Mouse (Mus musculus) testis, postnatal 14 days (tissue): ENCODE data around the gene Hist1h4h.

ENCODE experiments used
- DNase-seq: peaks from one replicate; pipeline ENCODE4 v3.0.0; 2021; ENCODE audit warnings: low spot score

The Hist1h4h gene

DNA sequence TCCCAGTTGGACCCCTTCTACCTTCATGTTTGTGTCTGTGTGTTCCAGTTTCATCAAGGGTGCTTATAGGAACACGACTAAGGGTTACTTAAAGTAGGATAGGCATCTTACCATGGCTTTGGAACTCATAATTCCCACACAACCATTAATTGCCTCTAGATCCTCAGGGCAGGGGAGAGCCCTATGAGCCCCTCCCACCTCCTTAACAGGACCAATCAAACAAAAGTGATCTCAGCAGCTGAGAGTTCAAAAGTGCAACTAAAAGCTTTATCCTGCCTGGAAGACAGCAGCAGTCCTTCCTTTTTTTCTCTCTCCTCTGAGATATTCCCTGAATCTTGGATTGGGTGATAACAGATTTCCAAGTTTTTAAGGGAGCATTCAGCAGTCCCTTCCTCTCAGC lies 20.7 kb upstream of the Hist1h4h start:
- DNase-seq = no peak

DNA sequence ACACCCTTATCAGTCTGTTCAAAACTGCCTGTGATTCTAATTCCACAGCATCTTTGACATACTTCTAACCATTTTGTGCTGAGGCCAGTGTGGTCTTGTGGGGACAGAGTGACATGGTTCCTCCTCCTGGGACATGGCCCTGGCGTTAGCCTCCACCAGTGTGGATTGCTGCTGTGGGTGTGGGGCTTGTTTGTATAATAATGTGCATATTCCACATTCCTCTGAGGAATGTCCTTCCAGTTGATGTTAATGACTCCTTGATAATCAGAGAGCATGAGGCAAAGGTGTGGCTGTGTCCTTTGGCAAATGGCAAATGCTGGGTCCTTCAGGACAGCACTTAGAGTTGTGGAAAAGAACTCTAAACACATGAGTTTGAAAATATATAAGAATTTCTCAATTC lies 17.3 kb upstream of the Hist1h4h start:
- no peak for DNase-seq

DNA sequence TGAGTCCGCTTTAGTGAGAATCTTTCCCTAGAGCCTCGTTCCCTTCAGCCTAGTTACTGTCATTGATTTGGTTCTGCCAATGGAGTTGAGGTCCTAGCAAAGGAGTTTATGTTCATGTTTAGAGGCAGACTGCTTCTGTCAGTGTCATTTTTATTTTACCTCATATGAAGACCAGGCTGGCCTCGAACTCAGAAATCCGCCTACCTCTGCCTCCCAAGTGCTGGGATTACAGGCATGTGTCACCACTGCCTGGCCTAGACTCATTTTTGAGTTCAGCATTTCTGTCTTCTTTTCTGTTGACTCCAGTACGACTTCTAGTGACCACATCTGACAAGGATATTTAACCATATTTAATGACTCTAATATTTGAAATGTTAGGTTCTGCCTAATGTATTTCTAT lies 15.6 kb upstream of the Hist1h4h start:
- DNase-seq = no peak

- DNase-seq = no peak
Measured at GRCm38 (mm10) chr13:23515826-23516620, 14.8 kb upstream of the Hist1h4h start.

DNA sequence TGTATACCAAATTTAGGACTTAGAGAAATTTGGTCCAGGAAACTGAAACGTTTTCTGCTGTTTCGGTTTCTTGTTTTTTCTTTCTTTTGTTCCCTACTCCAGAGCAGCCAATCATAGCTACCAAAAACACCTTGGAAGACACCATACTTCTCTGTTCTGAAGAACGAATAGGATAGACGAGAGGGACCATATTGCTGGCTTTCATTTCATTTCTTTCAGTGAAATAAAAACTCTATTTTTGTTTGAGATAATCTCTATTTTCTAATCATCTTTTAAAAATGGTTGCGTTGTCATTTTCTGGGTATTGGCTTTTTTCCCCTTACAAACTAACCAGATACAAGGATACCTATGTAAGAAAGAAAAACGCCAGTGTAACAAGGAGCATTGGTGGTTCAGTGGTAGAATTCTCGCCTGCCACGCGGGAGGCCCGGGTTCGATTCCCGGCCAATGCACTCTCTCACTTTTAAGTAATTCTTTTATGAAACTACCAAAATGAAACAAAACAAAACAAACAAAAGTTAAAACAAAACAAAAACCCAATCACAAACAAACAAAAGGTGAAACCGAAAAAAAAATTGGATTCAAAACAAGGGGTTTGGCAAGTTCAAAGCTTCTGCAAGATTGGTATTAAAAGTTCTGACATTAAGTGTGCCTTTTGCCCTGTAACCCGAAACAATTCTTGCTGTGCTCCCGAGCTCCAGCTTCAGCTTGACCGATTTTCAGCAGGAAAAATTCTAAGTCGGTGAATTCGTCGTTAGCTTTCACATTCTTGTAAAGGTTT lies 13.8 kb upstream of the Hist1h4h start:
- no peak for DNase-seq

GRCm38 (mm10) chr13:23517603-23518294 lies 13.1 kb upstream of the Hist1h4h start:
- DNase-seq = peak; percentile 83

- no peak for DNase-seq
Measured at GRCm38 (mm10) chr13:23518295-23518603, 12.6 kb upstream of the Hist1h4h start.

- DNase-seq = peak; percentile 62
Measured at GRCm38 (mm10) chr13:23518885-23519284, 12.0 kb upstream of the Hist1h4h start.

GRCm38 (mm10) chr13:23519416-23519815 lies 11.4 kb upstream of the Hist1h4h start:
- DNase-seq = peak; percentile 68

- DNase-seq = peak; percentile 77
Measured at GRCm38 (mm10) chr13:23521703-23522102, 9.1 kb upstream of the Hist1h4h start.

DNA sequence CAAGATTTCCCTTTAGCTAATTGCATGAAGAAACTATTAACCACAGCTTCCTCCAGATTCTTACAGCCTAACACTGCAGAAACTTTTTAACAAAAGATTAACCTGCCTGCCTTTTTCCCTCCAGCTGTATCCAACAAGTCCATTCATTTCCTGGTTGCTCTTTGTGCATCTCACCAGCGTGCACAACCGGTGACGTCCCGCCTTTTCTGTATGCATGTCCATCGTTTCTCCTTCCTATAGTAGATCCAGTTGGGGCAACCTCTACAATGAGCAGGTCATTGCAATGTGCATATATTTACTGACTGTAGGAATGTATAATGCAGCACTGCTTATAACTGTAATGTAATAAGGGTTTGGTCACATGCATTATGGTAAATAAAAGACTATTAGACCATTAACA lies 6.9 kb upstream of the Hist1h4h start:
- no peak for DNase-seq

GRCm38 (mm10) chr13:23524654-23525053 lies 6.2 kb upstream of the Hist1h4h start:
- peak; percentile 66 for DNase-seq

DNA sequence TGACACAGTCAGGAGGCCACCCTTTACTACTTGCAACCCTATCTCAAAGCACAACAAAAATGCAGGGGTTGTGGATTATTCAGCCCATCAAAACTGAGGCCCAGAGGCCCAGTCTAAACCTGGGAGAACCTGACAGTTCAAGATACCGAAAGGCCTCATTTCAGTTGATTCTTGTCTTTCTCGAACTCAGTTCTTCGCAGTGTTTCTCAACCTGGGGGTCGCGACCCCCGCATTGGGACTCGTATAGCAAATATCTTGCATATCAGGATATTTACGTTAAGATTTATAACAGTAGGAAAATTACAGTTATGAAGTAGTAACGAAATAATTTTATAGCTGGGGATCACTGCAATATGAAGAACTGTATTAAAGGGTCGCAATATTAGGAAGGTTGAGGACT lies 4.9 kb upstream of the Hist1h4h start:
- no peak for DNase-seq

GRCm38 (mm10) chr13:23526312-23526711 lies 4.5 kb upstream of the Hist1h4h start:
- DNase-seq = peak; percentile 81

- no peak for DNase-seq
Measured at GRCm38 (mm10) chr13:23529005-23529404, 1.8 kb upstream of the Hist1h4h start.

DNA sequence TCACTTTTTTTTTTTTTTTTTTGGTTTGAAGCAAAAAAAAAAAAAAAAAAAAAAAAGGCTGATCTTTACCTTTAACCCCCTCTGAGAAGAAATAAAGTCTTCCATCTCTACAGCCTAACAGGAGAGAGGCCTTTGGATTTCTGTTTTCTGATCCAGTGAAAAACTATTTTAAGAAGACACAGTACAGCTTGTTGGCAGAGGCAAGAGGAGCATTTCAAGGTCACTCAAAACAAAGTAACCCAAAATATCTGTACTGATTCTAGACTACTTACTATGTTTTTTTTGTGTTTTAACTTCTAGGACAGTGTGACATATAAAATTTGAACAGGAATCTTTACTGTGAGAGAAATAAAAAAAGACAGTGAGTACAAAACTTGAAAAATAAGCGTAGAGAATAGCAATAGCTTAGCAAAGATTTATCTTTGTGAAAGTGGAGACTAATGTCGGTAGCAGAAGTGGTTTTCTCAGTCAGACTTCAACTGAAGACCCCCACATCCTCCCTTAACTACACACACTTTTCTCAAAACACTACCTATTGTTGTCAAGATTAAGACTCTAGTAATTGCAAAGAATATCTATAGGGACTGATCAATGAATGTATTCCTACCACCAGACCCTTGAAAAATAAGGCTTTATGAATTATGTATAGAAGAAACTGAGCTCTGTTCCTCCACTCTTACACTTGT lies 1.2 kb upstream of the Hist1h4h start:
- DNase-seq = no peak

GRCm38 (mm10) chr13:23530181-23530900 lies 509 bp upstream of the Hist1h4h start:
- peak; percentile 56 for DNase-seq

DNA sequence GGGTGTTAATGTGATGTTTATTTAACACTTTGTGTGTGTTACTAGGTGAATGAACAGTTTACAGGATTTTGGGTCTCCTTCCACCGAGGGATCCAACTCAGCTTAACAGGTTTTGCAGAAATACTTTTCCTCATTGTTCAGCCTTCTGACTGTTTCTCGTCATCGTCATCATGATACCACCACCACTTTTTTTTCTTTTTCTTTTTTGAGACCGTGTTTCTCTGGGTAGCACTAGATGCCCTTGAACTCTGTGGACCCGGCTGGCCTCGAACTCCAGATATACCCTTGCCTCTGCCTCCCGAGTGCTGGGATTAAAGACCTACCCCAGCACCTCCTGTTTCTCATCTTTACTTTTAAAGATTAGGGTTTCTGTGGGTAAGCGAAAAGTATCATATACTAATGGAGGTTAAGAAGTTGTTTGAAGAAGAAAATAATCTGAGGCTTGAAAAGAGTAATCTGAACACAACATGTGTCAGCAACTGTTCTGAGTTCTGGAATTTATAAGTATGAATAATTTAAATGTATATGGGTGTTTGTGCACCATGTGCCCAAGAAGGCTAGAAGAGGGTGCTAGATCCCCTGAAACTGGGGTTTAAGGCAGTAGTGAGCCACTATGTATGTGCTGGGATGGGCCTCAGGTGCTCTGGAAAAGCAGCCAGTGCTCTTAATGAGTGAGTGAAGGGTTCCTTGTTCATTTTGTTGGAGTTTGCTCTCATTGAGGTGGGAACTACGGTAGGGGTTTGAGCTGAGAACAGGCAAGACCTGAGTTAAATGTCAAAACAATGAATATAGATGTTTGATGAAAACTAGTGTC lies 1.6 kb downstream of the Hist1h4h start:
- DNase-seq = no peak

GRCm38 (mm10) chr13:23533560-23534367 lies 2.9 kb downstream of the Hist1h4h start, which contains the start of gene Hist1h2af:
Gene Hist1h2af (plus strand): TSS chr13:23533906.
- peak; percentile 75 for DNase-seq
